Mouse (Mus musculus): Measurements from ENCODE around the gene Psmd7.

The Psmd7 gene

DNA sequence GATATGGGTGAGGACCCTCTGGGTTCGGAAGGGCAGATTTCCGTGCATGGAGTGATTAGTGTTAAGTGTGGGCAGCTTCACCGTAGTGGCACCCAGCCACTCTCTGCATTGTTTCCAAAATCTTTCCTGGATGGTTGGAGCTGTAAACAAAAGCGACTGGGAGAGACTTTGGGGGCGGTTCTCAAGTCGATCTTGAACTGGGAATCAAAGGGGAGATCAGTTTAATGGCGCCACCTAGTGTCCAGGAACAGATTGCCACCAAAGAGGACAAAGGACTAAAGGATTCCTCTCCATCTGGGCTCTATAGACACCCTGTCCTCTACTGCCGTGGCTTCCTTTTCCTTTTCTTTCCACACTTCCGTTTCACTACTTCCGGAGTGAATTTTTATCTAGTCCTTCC, 11.6 kb downstream of the Psmd7 start:
- TF ChIP-seq NANOG (IDR thresholded peaks at IDR 0.05; ENCODE audit: borderline replicate concordance, low read length) (no peak), CTCF (conservative IDR thresholded peaks at IDR 0.05; ENCODE audit: low read length) (peak; percentile 86)
- no peak overlapping the region for H3K4me3 ChIP-seq (replicated peaks; ENCODE audit: low read length)
- peaks cover 67% of the 10 kb centered on the region for H3K4me1 ChIP-seq (replicated peaks; ENCODE audit: low read depth, low read length)
- H3K9me3 ChIP-seq (ENCODE audit: low read length), result no peaks in the 10 kb centered on the region
- H3K27me3 ChIP-seq (ENCODE audit: insufficient read depth, low read length), result no peaks in the 10 kb centered on the region
- peaks cover 44% of the 10 kb centered on the region for H3K36me3 ChIP-seq (ENCODE audit: insufficient read depth, low read length)

DNA sequence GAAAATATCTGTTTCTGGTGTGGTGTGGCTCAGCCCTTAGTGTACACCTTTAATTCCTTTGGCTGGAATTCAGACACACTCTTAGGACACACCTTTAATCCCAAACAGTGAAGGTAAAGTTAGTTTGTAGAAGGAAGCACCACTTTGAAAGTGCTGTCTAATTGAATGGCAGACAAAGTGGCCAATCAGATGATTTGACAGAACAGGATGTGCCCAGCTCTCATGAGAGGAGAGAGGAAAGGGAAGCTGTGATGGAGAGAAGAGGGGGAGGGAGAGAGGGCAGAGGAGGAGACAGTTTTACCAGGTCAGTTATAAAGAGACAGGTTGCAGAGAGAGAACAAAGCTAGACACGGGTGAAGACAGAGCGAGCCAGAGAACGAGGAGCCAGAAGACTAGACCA, 13.5 kb downstream of the Psmd7 start:
- no peak overlapping the region for H3K4me3 ChIP-seq (replicated peaks; ENCODE audit: low read length)
- no peaks in the 10 kb centered on the region for H3K27me3 ChIP-seq (ENCODE audit: insufficient read depth, low read length)
- no peak for TF ChIP-seq POU5F1 (IDR thresholded peaks at IDR 0.05; ENCODE audit: borderline replicate concordance, low read length)
- TF ChIP-seq NANOG (IDR thresholded peaks at IDR 0.05; ENCODE audit: borderline replicate concordance, low read length), result no peak
- TF ChIP-seq CTCF (conservative IDR thresholded peaks at IDR 0.05; ENCODE audit: low read length), result no peak
- no peaks in the 10 kb centered on the region for H3K9me3 ChIP-seq (ENCODE audit: low read length)
- H3K4me1 ChIP-seq (replicated peaks; ENCODE audit: low read depth, low read length), result peaks cover 50% of the 10 kb centered on the region
- peaks cover 25% of the 10 kb centered on the region for H3K36me3 ChIP-seq (ENCODE audit: insufficient read depth, low read length)

GRCm38 (mm10) chr8:107572497-107572896, 15.8 kb downstream of the Psmd7 start:
- Histone ChIP-seq H3K27me3 (ENCODE audit: insufficient read depth, low read length) (no peaks in the 10 kb centered on the region), H3K9me3 (ENCODE audit: low read length) (no peaks in the 10 kb centered on the region), H3K4me1 (replicated peaks; ENCODE audit: low read depth, low read length) (peaks cover 28% of the 10 kb centered on the region), H3K36me3 (ENCODE audit: insufficient read depth, low read length) (peaks cover 2% of the 10 kb centered on the region; the same call in 1 of the 2 replicates), H3K4me3 (replicated peaks; ENCODE audit: low read length) (no peak overlapping the region)
- TF ChIP-seq POU5F1 (IDR thresholded peaks at IDR 0.05; ENCODE audit: borderline replicate concordance, low read length) (no peak), CTCF (conservative IDR thresholded peaks at IDR 0.05; ENCODE audit: low read length) (peak; percentile 81)

DNA sequence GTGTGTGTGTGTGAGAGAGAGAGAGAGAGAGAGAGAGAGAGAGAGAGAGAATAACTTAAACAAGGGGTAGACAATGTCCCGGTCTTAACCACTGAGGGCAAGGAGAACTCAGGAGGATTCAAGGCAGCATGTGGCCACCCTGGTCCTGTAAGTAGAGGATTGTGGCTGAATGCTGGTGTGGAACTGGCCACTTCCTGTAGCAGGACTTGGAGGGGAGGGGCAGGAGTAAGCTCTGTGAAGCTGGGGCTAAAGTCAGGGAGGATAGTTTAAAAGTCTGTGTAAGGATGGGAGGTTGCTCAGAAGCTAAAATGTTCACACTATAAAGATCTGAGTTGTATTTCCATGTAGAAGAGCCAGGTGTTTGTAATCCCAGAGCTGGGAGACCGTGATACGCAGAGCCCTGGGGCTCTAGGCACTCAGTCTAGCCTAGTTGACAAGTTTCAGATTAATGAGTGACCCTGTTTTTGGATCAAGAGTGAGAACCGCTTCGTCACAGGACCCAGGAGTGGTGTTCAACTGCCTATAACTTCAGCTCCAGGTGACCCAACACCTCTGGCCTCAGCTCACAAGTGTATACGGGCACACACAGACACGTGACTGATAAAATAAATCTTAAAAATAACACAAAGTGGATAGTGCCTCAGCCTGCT, 16.7 kb downstream of the Psmd7 start:
- Histone ChIP-seq H3K4me1 (replicated peaks; ENCODE audit: low read depth, low read length) (peaks cover 23% of the 10 kb centered on the region), H3K9me3 (ENCODE audit: low read length) (no peaks in the 10 kb centered on the region), H3K4me3 (replicated peaks; ENCODE audit: low read length) (no peak overlapping the region), H3K36me3 (ENCODE audit: insufficient read depth, low read length) (no peaks in the 10 kb centered on the region), H3K27me3 (ENCODE audit: insufficient read depth, low read length) (no peaks in the 10 kb centered on the region)
- no peak for TF ChIP-seq NANOG (IDR thresholded peaks at IDR 0.05; ENCODE audit: borderline replicate concordance, low read length)
- TF ChIP-seq CTCF (conservative IDR thresholded peaks at IDR 0.05; ENCODE audit: low read length), result no peak
- no peak for TF ChIP-seq POU5F1 (IDR thresholded peaks at IDR 0.05; ENCODE audit: borderline replicate concordance, low read length)

DNA sequence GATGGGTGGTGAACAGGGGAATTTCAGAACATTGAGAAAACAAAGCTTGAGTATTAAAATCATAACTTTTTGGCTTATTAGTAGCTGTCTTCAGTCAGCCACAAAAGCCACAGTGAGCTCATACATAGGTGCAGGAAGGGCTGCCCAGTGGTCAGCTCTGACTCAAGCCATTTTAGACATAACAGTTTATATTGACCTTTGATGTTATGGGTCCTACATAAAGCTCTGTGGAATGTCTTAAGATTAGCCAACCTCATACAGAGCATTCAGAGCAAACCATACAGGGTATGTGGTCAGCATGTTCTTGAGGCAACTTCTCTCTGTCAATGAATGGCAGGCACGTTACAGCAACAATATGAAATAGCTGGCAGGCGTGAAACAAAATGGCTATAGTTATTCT, 17.2 kb downstream of the Psmd7 start:
- H3K9me3 ChIP-seq (ENCODE audit: low read length), result no peaks in the 10 kb centered on the region
- TF ChIP-seq POU5F1 (IDR thresholded peaks at IDR 0.05; ENCODE audit: borderline replicate concordance, low read length) (no peak), NANOG (IDR thresholded peaks at IDR 0.05; ENCODE audit: borderline replicate concordance, low read length) (no peak), CTCF (conservative IDR thresholded peaks at IDR 0.05; ENCODE audit: low read length) (no peak)
- no peak overlapping the region for H3K4me3 ChIP-seq (replicated peaks; ENCODE audit: low read length)
- no peaks in the 10 kb centered on the region for H3K36me3 ChIP-seq (ENCODE audit: insufficient read depth, low read length)
- H3K27me3 ChIP-seq (ENCODE audit: insufficient read depth, low read length), result no peaks in the 10 kb centered on the region
- peaks cover 18% of the 10 kb centered on the region for H3K4me1 ChIP-seq (replicated peaks; ENCODE audit: low read depth, low read length)

DNA sequence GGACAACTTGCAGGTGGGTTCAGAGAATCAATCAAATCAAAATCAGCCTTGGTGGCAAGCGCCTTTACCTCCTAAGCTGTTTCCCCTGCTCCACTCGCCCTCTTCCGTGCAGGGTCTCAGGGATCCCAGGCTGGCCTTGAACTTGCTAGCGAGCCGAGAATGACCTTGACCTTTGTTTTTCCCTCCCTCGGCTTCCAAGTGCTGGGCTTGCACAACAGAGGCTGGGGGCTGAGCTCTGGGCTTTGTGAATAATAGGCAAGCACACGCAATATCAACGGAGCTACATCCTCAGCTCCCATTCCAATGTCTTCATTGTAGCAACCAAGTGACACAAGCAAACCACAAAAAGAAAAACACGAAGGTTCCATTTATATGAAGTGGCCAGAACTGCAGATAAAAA, 26.1 kb downstream of the Psmd7 start:
- Histone ChIP-seq H3K4me1 (replicated peaks; ENCODE audit: low read depth, low read length) (peaks cover 39% of the 10 kb centered on the region), H3K36me3 (ENCODE audit: insufficient read depth, low read length) (peaks cover 16% of the 10 kb centered on the region), H3K9me3 (ENCODE audit: low read length) (no peaks in the 10 kb centered on the region), H3K4me3 (replicated peaks; ENCODE audit: low read length) (no peak overlapping the region), H3K27me3 (ENCODE audit: insufficient read depth, low read length) (no peaks in the 10 kb centered on the region)
- no peak for TF ChIP-seq CTCF (conservative IDR thresholded peaks at IDR 0.05; ENCODE audit: low read length)
- no peak for TF ChIP-seq POU5F1 (IDR thresholded peaks at IDR 0.05; ENCODE audit: borderline replicate concordance, low read length)
- TF ChIP-seq NANOG (IDR thresholded peaks at IDR 0.05; ENCODE audit: borderline replicate concordance, low read length), result no peak

DNA sequence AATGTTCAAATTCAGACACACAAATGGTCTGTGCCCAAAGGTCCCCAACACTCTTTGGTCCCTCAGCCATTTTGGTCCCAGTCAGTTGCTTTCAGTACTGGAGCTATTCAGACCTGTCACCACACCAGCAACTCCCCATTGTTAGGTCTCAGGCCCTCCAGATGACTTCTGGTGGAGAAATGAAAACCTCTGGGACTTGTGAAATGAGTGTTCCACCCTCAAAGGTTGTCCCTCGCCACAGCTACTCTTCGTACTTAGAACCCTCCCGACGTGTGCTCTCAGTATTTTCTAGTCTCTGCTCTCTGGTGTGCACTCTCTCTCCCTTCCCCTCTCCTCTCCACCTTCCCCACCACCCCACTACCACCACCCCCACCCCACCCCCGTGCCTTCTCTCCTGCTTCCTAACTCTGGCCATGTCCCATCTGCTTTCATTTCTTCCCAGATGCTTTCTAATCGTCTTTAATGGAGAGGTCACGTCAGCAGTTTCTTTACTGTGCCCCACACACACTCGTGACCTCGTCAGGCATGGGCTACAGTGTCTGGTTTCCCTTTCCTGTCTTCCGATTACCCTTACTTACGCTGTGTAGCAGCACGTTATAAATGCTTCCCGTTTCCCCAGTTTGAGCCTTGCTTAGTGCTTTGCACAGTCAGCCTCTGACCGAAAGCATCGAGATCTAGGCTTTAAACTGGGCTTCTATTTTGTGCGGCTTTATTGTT, 27.3 kb downstream of the Psmd7 start:
- TF ChIP-seq POU5F1 (IDR thresholded peaks at IDR 0.05; ENCODE audit: borderline replicate concordance, low read length) (no peak), NANOG (IDR thresholded peaks at IDR 0.05; ENCODE audit: borderline replicate concordance, low read length) (no peak), CTCF (conservative IDR thresholded peaks at IDR 0.05; ENCODE audit: low read length) (no peak)
- Histone ChIP-seq H3K36me3 (ENCODE audit: insufficient read depth, low read length) (peaks cover 28% of the 10 kb centered on the region), H3K9me3 (ENCODE audit: low read length) (no peaks in the 10 kb centered on the region), H3K4me1 (replicated peaks; ENCODE audit: low read depth, low read length) (peaks cover 43% of the 10 kb centered on the region), H3K27me3 (ENCODE audit: insufficient read depth, low read length) (no peaks in the 10 kb centered on the region), H3K4me3 (replicated peaks; ENCODE audit: low read length) (peak overlapping the region; percentile 41; the same call in 1 of the 2 replicates)

GRCm38 (mm10) chr8:107556511-107556936, 31.7 kb downstream of the Psmd7 start:
- TF ChIP-seq CTCF (conservative IDR thresholded peaks at IDR 0.05; ENCODE audit: low read length) (no peak), NANOG (IDR thresholded peaks at IDR 0.05; ENCODE audit: borderline replicate concordance, low read length) (no peak), POU5F1 (IDR thresholded peaks at IDR 0.05; ENCODE audit: borderline replicate concordance, low read length) (no peak)
- Histone ChIP-seq H3K36me3 (ENCODE audit: insufficient read depth, low read length) (peaks cover 65% of the 10 kb centered on the region), H3K4me3 (replicated peaks; ENCODE audit: low read length) (no peak overlapping the region), H3K4me1 (replicated peaks; ENCODE audit: low read depth, low read length) (peaks cover 39% of the 10 kb centered on the region), H3K9me3 (ENCODE audit: low read length) (no peaks in the 10 kb centered on the region), H3K27me3 (ENCODE audit: insufficient read depth, low read length) (no peaks in the 10 kb centered on the region)

Data from E14TG2a.4 (cell line).